Mouse (Mus musculus) kidney, adult 8-10 months (tissue): ENCODE measurements around the gene Kpnb1.

Experiments used
- DNase-seq, 2 experiments: peaks; one replicate each; pipeline ENCODE4 v3.0.0; 2022

Kpnb1 gene

GRCm38 (mm10) chr11:97185704-97186614 is 1.7 kb downstream of the Kpnb1 start:
- DNase-seq, result no peak

- DNase-seq, result no peak
Observed at GRCm38 (mm10) chr11:97184875-97185274, 2.8 kb downstream of the Kpnb1 start.

- DNase-seq, result peak; percentile 24 to 48
Observed at GRCm38 (mm10) chr11:97182446-97182845, 5.2 kb downstream of the Kpnb1 start.

- DNase-seq, result no peak
Observed at GRCm38 (mm10) chr11:97181061-97181460, 6.6 kb downstream of the Kpnb1 start.

GRCm38 (mm10) chr11:97178198-97178597 is 9.5 kb downstream of the Kpnb1 start:
- DNase-seq, result no peak

GRCm38 (mm10) chr11:97176851-97177250 is 10.8 kb downstream of the Kpnb1 start:
- peak; percentile 22 to 45 for DNase-seq

- no peak for DNase-seq
Observed at GRCm38 (mm10) chr11:97175499-97175898, 12.2 kb downstream of the Kpnb1 start.

GRCm38 (mm10) chr11:97160341-97160740 is 27.3 kb downstream of the Kpnb1 start:
- DNase-seq, result no peak

- DNase-seq, result no peak
Observed at GRCm38 (mm10) chr11:97156999-97157398, 30.7 kb downstream of the Kpnb1 start.

GRCm38 (mm10) chr11:97152662-97153287 is 34.9 kb downstream of the Kpnb1 start:
- DNase-seq, result no peak

GRCm38 (mm10) chr11:97152023-97152426 is 35.7 kb downstream of the Kpnb1 start:
- DNase-seq, result peak in 1 of 2 experiments; percentile 42

GRCm38 (mm10) chr11:97151343-97151801 is 36.3 kb downstream of the Kpnb1 start, which contains the start of gene Tbkbp1:
Gene Tbkbp1 (minus strand): TSS chr11:97151495.
- DNase-seq, result no peak

- DNase-seq, result peak; percentile 28 to 35
Observed at GRCm38 (mm10) chr11:97150411-97151330, 37.0 kb downstream of the Kpnb1 start.

- peak; percentile 74 to 81 for DNase-seq
Observed at GRCm38 (mm10) chr11:97149995-97150410, 37.7 kb downstream of the Kpnb1 start.

GRCm38 (mm10) chr11:97149026-97149425 is 38.7 kb downstream of the Kpnb1 start:
- DNase-seq, result no peak

GRCm38 (mm10) chr11:97148591-97148990 is 39.1 kb downstream of the Kpnb1 start:
- DNase-seq, result no peak

- no peak for DNase-seq
Observed at GRCm38 (mm10) chr11:97147333-97147732, 40.3 kb downstream of the Kpnb1 start.

- peak; percentile 36 to 77 for DNase-seq
Observed at GRCm38 (mm10) chr11:97146724-97147123, 41.0 kb downstream of the Kpnb1 start.

GRCm38 (mm10) chr11:97145951-97146350 is 41.7 kb downstream of the Kpnb1 start:
- no peak for DNase-seq

- DNase-seq, result no peak
Observed at GRCm38 (mm10) chr11:97145320-97145719, 42.4 kb downstream of the Kpnb1 start.

- DNase-seq, result no peak
Observed at GRCm38 (mm10) chr11:97143196-97143900, 44.3 kb downstream of the Kpnb1 start.

- DNase-seq, result peak in 1 of 2 experiments; percentile 8
Observed at GRCm38 (mm10) chr11:97142159-97142608, 45.5 kb downstream of the Kpnb1 start.
